Mouse (Mus musculus): Measurements from ENCODE around the gene Fam178b. TPM values are rescaled to one million over a fixed set of nuclear protein-coding genes. Genes with fewer than 3 reads are reported as not detected.
"Not testable (repeated sequence)": the region's sequence is repeated elsewhere in the genome, so short reads cannot be mapped to it uniquely, and the experiment has no call there.

Fam178b gene
- polyA plus RNA-seq, 1 experiment from 2014 or later: not detected

DNA sequence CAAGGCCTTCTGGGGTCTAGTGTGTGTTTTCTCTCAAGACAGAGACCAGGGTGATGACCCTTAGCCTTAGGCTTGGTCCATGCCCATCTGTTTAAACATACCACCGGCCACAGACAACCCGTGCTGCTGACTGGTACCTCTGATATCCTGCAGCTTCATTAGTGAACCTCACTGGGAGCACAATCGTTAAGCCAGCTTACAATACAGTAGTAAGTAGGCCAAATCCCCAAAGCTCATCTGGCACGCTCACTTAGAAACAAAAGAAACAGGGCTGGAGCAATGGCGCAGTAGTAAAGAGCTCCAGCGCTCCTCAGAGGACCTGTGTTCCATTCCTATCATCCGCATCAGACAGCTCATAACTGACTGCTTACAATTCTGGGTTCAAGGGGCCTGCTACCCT lies 2.1 kb downstream of the Fam178b start:
- WGBS: 58% methylated on average over 7 of the region's 7 CpGs
- Histone ChIP-seq H3K4me1 (replicated peaks; ENCODE audit: control insufficient read depth, insufficient read depth, low read length) (no peaks in the 10 kb centered on the region), H3K4me3 (replicated peaks; ENCODE audit: low read length) (no peak overlapping the region), H3K27ac (no peak overlapping the region), H3K27me3 (ENCODE audit: control insufficient read depth, insufficient read depth, low read length) (no peaks in the 10 kb centered on the region), H3K4me2 (replicated peaks) (no peak overlapping the region), H3K9me3 (ENCODE audit: control insufficient read depth, low read length) (no peaks in the 10 kb centered on the region), H3K36me3 (replicated peaks; ENCODE audit: control insufficient read depth, insufficient read depth) (no peaks in the 10 kb centered on the region), H3K9ac (no peak overlapping the region)
- DNase-seq (ENCODE audit: low spot score): no peak
- ATAC-seq (ENCODE audit: low FRiP score): no peak

DNA sequence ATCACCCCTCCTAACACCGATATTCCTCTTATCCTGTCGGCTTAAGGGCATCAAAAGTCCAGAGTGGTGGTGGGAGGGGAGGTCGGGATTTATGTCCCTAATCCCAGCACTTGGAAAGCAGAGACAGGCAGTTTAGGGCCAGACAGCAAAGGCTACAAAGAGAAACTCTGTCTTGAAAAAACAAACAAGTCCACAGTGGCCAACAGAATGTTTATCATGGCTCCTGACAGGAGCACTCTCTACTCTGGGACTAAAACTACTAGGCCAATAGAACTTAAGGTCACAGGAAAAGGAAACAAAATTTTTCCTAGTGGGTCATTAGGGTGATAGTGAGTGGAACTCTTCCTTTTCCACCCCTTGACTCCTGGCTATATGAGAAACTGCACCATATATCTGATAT lies 8.0 kb downstream of the Fam178b start:
- Histone ChIP-seq H3K4me1 (replicated peaks; ENCODE audit: control insufficient read depth, insufficient read depth, low read length) (no peaks in the 10 kb centered on the region), H3K27ac (no peak overlapping the region), H3K27me3 (ENCODE audit: control insufficient read depth, insufficient read depth, low read length) (no peaks in the 10 kb centered on the region), H3K9ac (no peak overlapping the region), H3K9me3 (ENCODE audit: control insufficient read depth, low read length) (no peaks in the 10 kb centered on the region), H3K4me2 (replicated peaks) (no peak overlapping the region), H3K36me3 (replicated peaks; ENCODE audit: control insufficient read depth, insufficient read depth) (no peaks in the 10 kb centered on the region), H3K4me3 (replicated peaks; ENCODE audit: low read length) (no peak overlapping the region)
- DNase-seq (ENCODE audit: low spot score): no peak
- ATAC-seq (ENCODE audit: low FRiP score): no peak
- 72% methylated on average over 3 of the region's 3 CpGs for WGBS

GRCm38 (mm10) chr1:36672648-36673350 lies 10.2 kb downstream of the Fam178b start:
- Histone ChIP-seq H3K36me3 (replicated peaks; ENCODE audit: control insufficient read depth, insufficient read depth) (no peaks in the 10 kb centered on the region), H3K4me2 (replicated peaks) (no peak overlapping the region), H3K4me1 (replicated peaks; ENCODE audit: control insufficient read depth, insufficient read depth, low read length) (no peaks in the 10 kb centered on the region), H3K9ac (no peak overlapping the region), H3K9me3 (ENCODE audit: control insufficient read depth, low read length) (no peaks in the 10 kb centered on the region), H3K27me3 (ENCODE audit: control insufficient read depth, insufficient read depth, low read length) (no peaks in the 10 kb centered on the region), H3K4me3 (replicated peaks; ENCODE audit: low read length) (no peak overlapping the region), H3K27ac (no peak overlapping the region)
- no peak for DNase-seq (ENCODE audit: low spot score)
- no peak for ATAC-seq (ENCODE audit: low FRiP score)
- WGBS: 40% methylated on average over 16 of the region's 16 CpGs

DNA sequence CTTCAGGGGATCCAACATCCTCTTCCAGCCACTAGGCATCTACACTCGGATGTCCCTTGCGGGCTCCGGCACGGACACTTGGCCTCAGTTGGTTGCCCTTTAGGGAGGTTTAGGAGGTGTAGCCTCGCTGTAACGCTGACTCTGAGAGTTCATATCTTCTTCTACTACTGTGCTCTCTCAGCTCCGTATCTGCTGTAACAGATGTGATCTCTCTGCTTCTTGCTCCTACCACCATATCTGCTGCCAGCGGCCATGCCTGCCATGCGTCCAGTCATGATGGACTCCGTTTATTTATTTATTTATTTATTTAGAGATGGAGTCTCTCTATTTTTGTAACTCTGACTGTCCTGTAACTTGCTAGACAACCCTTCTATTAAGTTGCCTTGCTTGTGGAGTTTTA lies 11.7 kb downstream of the Fam178b start:
- no peak overlapping the region for H3K4me3 ChIP-seq (replicated peaks; ENCODE audit: low read length)
- H3K4me1 ChIP-seq (replicated peaks; ENCODE audit: control insufficient read depth, insufficient read depth, low read length): no peaks in the 10 kb centered on the region
- WGBS: 88% methylated on average over 10 of the region's 10 CpGs
- no peaks in the 10 kb centered on the region for H3K9me3 ChIP-seq (ENCODE audit: control insufficient read depth, low read length)
- H3K36me3 ChIP-seq (replicated peaks; ENCODE audit: control insufficient read depth, insufficient read depth): no peaks in the 10 kb centered on the region
- no peaks in the 10 kb centered on the region for H3K27me3 ChIP-seq (ENCODE audit: control insufficient read depth, insufficient read depth, low read length)
- no peak for ATAC-seq (ENCODE audit: low FRiP score)
- no peak overlapping the region for H3K9ac ChIP-seq
- H3K27ac ChIP-seq: no peak overlapping the region
- DNase-seq (ENCODE audit: low spot score): no peak
- no peak overlapping the region for H3K4me2 ChIP-seq (replicated peaks)

GRCm38 (mm10) chr1:36670256-36670655 lies 12.7 kb downstream of the Fam178b start:
- no peak overlapping the region for H3K4me2 ChIP-seq (replicated peaks)
- H3K9ac ChIP-seq: no peak overlapping the region
- ATAC-seq (ENCODE audit: low FRiP score) (no peak), DNase-seq (ENCODE audit: low spot score) (no peak)
- WGBS: 77% methylated on average over 4 of the region's 4 CpGs
- H3K4me3 ChIP-seq (replicated peaks; ENCODE audit: low read length): no peak overlapping the region
- H3K9me3 ChIP-seq (ENCODE audit: control insufficient read depth, low read length): no peaks in the 10 kb centered on the region
- H3K27me3 ChIP-seq (ENCODE audit: control insufficient read depth, insufficient read depth, low read length): no peaks in the 10 kb centered on the region
- no peaks in the 10 kb centered on the region for H3K36me3 ChIP-seq (replicated peaks; ENCODE audit: control insufficient read depth, insufficient read depth)
- H3K27ac ChIP-seq: no peak overlapping the region
- H3K4me1 ChIP-seq (replicated peaks; ENCODE audit: control insufficient read depth, insufficient read depth, low read length): no peaks in the 10 kb centered on the region

GRCm38 (mm10) chr1:36668007-36668406 lies 15.0 kb downstream of the Fam178b start:
- WGBS: 76% methylated on average over 3 of the region's 4 CpGs
- not testable (repeated sequence) for DNase-seq (ENCODE audit: low spot score); H3K36me3 ChIP-seq (replicated peaks; ENCODE audit: control insufficient read depth, insufficient read depth); H3K4me1 ChIP-seq (replicated peaks; ENCODE audit: control insufficient read depth, insufficient read depth, low read length); H3K4me3 ChIP-seq (replicated peaks; ENCODE audit: low read length); H3K9ac ChIP-seq; ATAC-seq (ENCODE audit: low FRiP score); H3K27ac ChIP-seq; H3K27me3 ChIP-seq (ENCODE audit: control insufficient read depth, insufficient read depth, low read length); H3K4me2 ChIP-seq (replicated peaks); H3K9me3 ChIP-seq (ENCODE audit: control insufficient read depth, low read length)

- Histone ChIP-seq H3K36me3 (replicated peaks; ENCODE audit: control insufficient read depth, insufficient read depth) (no peaks in the 10 kb centered on the region), H3K4me2 (replicated peaks) (no peak overlapping the region), H3K27ac (no peak overlapping the region), H3K9me3 (ENCODE audit: control insufficient read depth, low read length) (no peaks in the 10 kb centered on the region), H3K27me3 (ENCODE audit: control insufficient read depth, insufficient read depth, low read length) (no peaks in the 10 kb centered on the region), H3K4me1 (replicated peaks; ENCODE audit: control insufficient read depth, insufficient read depth, low read length) (no peaks in the 10 kb centered on the region), H3K9ac (no peak overlapping the region), H3K4me3 (replicated peaks; ENCODE audit: low read length) (no peak overlapping the region)
- DNase-seq (ENCODE audit: low spot score) (no peak), ATAC-seq (ENCODE audit: low FRiP score) (no peak)
- 65% methylated on average over 4 of the region's 4 CpGs for WGBS
Measured at GRCm38 (mm10) chr1:36665934-36666333, 17.0 kb downstream of the Fam178b start.

DNA sequence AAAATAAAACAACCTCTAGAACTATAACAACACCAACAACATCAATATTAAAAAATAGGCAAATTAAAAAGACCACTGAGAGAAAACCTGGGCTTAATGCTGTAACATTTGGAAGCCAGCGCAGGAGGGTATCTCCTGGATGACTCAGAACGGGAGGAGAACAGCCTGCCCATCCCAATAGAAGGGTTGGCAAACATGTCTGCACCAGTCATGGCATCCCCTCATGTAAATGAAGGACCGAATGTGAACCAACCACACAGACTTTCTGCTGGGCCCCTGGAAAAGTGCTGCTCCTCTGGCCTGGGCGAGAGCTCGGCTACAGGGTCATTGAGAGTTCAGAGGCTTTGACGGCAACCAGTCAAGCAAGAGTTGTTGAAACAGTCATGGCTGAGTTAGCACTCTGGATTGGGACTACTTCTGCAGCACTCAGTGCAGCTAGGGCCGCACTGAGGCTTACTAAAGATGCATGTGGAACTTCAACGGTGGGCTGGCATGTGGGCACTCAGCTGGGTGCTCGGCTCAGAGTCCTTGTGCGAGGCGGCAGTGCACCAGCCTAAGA lies 17.7 kb downstream of the Fam178b start:
- Histone ChIP-seq H3K4me2 (replicated peaks) (no peak overlapping the region), H3K9me3 (ENCODE audit: control insufficient read depth, low read length) (no peaks in the 10 kb centered on the region), H3K27ac (no peak overlapping the region), H3K4me3 (replicated peaks; ENCODE audit: low read length) (no peak overlapping the region), H3K9ac (no peak overlapping the region), H3K4me1 (replicated peaks; ENCODE audit: control insufficient read depth, insufficient read depth, low read length) (no peaks in the 10 kb centered on the region), H3K36me3 (replicated peaks; ENCODE audit: control insufficient read depth, insufficient read depth) (no peaks in the 10 kb centered on the region), H3K27me3 (ENCODE audit: control insufficient read depth, insufficient read depth, low read length) (no peaks in the 10 kb centered on the region)
- no peak for DNase-seq (ENCODE audit: low spot score)
- WGBS: 55% methylated on average over 11 of the region's 11 CpGs
- no peak for ATAC-seq (ENCODE audit: low FRiP score)

- H3K9me3 ChIP-seq (ENCODE audit: control insufficient read depth, low read length): no peaks in the 10 kb centered on the region
- no peak overlapping the region for H3K4me3 ChIP-seq (replicated peaks; ENCODE audit: low read length)
- 80% methylated on average over 4 of the region's 4 CpGs for WGBS
- H3K9ac ChIP-seq: no peak overlapping the region
- H3K4me2 ChIP-seq (replicated peaks): no peak overlapping the region
- no peak for ATAC-seq (ENCODE audit: low FRiP score)
- no peaks in the 10 kb centered on the region for H3K27me3 ChIP-seq (ENCODE audit: control insufficient read depth, insufficient read depth, low read length)
- H3K36me3 ChIP-seq (replicated peaks; ENCODE audit: control insufficient read depth, insufficient read depth): no peaks in the 10 kb centered on the region
- no peak for DNase-seq (ENCODE audit: low spot score)
- no peaks in the 10 kb centered on the region for H3K4me1 ChIP-seq (replicated peaks; ENCODE audit: control insufficient read depth, insufficient read depth, low read length)
- no peak overlapping the region for H3K27ac ChIP-seq
Measured at GRCm38 (mm10) chr1:36664457-36664856, 18.5 kb downstream of the Fam178b start.
